Mouse (Mus musculus) heart, embryonic 13.5 days (tissue): ENCODE measurements at regions not wholly inside any gene's neighbourhood (a gene's known extent, or its start where the extent isn't known, plus 50 kb on each side); places are given as distances from the start of the nearest gene placed in this dataset.

ENCODE experiments used
- ATAC-seq: fragments of 200-750 bp; cut with Nextera tagmentation; 2 replicates; pipeline ENCODE4 v1.8.0; 2017; ENCODE audit warnings: moderate TSS enrichment; ENCODE audit not compliant: insufficient number of reproducible peaks, low FRiP score, low TSS enrichment; ENCODE audit errors: extremely low read depth
- H3K27ac ChIP-seq: fragments of 300-500 bp; sonication (generic); replicated peaks from 2 replicates; pipeline ENCODE4 v1.5.1; 2015; ENCODE audit warnings: moderate library complexity, mild to moderate bottlenecking, inconsistent platforms
- H3K27me3 ChIP-seq: fragments of 300-500 bp; sonication (generic); replicated peaks from 2 replicates; pipeline ENCODE4 v1.6.1; 2015; ENCODE audit warnings: mild to moderate bottlenecking, inconsistent platforms
- H3K36me3 ChIP-seq: fragments of 300-500 bp; sonication (generic); 2 replicates; pipeline ENCODE4 v1.6.1; 2015; ENCODE audit warnings: mild to moderate bottlenecking, inconsistent platforms
- H3K4me1 ChIP-seq: fragments of 300-500 bp; sonication (generic); 2 replicates; pipeline ENCODE4 v1.6.1; 2015; ENCODE audit warnings: inconsistent platforms
- H3K4me2 ChIP-seq: fragments of 300-500 bp; sonication (generic); 2 replicates; pipeline ENCODE4 v1.6.1; 2015; ENCODE audit warnings: inconsistent platforms, mild to moderate bottlenecking, moderate library complexity
- H3K4me3 ChIP-seq: fragments of 300-500 bp; sonication (generic); 2 replicates; pipeline ENCODE4 v1.5.1; 2015; ENCODE audit warnings: moderate library complexity, mild to moderate bottlenecking, inconsistent platforms
- H3K9ac ChIP-seq: fragments of 300-500 bp; sonication (generic); 2 replicates; pipeline ENCODE4 v1.6.1; 2015; ENCODE audit warnings: inconsistent platforms, mild to moderate bottlenecking, moderate library complexity
- H3K9me3 ChIP-seq: fragments of 300-500 bp; sonication (generic); 2 replicates; pipeline ENCODE4 v1.6.1; 2016; ENCODE audit warnings: inconsistent platforms
- WGBS: fragments of 180-500 bp; shearing (Covaris S2); methylation state at CpG from one replicate; pipeline ENCODE4 v1.1.7; 2015; ENCODE audit warnings: mixed read lengths; 5-methylcytosine and 5-hydroxymethylcytosine counted together

DNA sequence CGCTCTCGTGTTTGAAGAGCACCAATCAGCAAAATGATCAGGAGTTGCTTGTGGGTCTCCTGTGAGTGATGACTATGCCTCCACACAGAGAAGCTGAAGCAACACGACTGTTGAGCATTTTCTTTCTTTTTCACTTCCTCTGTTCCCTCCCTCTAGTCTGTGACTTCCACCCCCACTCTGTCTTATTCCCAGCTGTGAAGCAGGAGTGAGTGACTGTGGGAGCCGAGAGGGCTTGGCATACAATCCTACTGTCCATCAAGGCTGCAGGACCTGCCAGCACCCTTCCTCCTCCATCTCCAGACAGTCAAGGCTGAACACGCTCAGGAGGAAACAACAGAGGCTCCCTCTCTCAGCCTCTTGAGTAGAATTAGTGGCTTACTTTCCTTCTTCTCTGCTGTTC lies 401.3 kb downstream of the Plcl1 start:
- Histone ChIP-seq H3K4me3 (no peak overlapping the region), H3K4me2 (no peak overlapping the region), H3K27ac (no peak overlapping the region; the same call in 1 of the 2 replicates), H3K4me1 (peaks cover 9% of the 10 kb centered on the region; the same call in 1 of the 2 replicates), H3K27me3 (no peaks in the 10 kb centered on the region), H3K9me3 (no peaks in the 10 kb centered on the region), H3K9ac (no peak overlapping the region), H3K36me3 (no peaks in the 10 kb centered on the region)
- 43% methylated on average over 5 of the region's 5 CpGs for WGBS
- ATAC-seq = no peak

DNA sequence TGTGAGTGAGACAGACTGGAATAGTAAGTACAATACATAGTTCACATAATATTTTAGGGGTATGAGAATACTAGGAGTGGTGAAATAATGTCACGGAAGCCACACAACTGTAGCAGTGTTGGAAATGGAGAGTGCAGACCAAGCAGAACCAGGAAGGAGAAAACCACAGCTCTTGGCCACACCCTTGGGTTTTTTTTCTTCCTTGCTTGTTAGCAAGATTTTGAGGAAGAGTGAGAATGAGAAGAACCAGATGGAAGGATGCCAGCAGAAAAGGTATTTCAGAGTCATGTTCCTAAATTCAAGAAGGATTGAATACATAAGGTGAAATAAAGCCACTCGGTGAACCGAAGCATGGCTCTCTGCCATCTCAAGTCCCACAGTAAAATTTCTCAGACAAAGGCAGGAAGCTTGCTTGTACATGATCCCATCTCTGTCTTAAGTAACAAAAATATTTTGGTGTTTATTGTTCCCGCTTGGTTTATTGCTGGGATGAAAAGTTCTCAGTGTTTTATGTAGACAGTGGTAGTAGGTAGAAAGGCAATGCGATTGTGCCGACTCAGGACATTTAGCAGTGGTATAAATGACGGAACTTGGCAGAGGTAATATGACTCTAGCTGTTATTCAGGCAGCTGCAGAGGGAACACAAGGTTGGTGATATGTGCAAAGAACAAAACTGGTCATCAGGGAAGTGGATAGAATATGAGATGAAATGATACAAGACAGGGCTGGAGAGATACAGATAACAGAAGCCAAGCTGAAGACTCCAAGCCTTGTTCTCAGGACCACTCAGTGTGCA lies 403.2 kb downstream of the Plcl1 start:
- no peak overlapping the region for H3K9ac ChIP-seq
- H3K27ac ChIP-seq = no peak overlapping the region
- WGBS = 73% methylated on average over 7 of the region's 7 CpGs
- ATAC-seq = no peak
- H3K27me3 ChIP-seq = no peaks in the 10 kb centered on the region
- peaks cover 9% of the 10 kb centered on the region; the same call in 1 of the 2 replicates for H3K4me1 ChIP-seq
- H3K9me3 ChIP-seq = no peaks in the 10 kb centered on the region
- no peak overlapping the region for H3K4me2 ChIP-seq
- H3K36me3 ChIP-seq = no peaks in the 10 kb centered on the region
- no peak overlapping the region for H3K4me3 ChIP-seq

DNA sequence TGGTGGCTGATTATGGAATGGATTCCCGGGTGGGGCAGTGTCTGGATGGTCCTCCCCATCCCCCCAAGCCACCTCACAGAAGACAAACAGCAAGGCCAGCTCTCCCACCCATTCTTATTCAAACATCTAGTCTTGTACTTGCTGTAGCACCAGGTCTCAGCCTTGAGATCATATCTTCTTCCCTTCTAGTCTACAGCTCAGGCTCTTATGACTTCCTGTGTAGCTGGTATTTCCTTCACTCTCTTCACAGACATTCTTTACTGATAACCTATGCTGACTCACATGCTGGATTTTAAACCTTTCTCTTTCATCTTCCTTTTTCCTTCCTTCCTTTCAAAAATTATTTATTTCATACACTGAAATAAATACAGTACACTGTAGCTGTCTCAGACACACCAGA lies 406.8 kb downstream of the Plcl1 start:
- H3K9ac ChIP-seq = no peak overlapping the region
- no peak for ATAC-seq
- 84% methylated on average over 1 of the region's 1 CpGs for WGBS

GRCm38 (mm10) chr1:55820866-55821500 lies 415.3 kb downstream of the Plcl1 start:
- H3K4me2 ChIP-seq = no peak overlapping the region
- WGBS = 82% methylated on average over 3 of the region's 3 CpGs
- no peak for ATAC-seq

More for the DNA sequence above, 406.8 kb downstream of the Plcl1 start:
- no peaks in the 10 kb centered on the region for H3K27me3 ChIP-seq
- H3K36me3 ChIP-seq = no peaks in the 10 kb centered on the region
- H3K4me2 ChIP-seq = no peak overlapping the region
- H3K9me3 ChIP-seq = no peaks in the 10 kb centered on the region
- no peak overlapping the region for H3K4me3 ChIP-seq
- H3K27ac ChIP-seq = no peak overlapping the region
- 0 out of 2 replicates have a peak, but pooled peaks cover 2% of the 10 kb centered on the region for H3K4me1 ChIP-seq

DNA sequence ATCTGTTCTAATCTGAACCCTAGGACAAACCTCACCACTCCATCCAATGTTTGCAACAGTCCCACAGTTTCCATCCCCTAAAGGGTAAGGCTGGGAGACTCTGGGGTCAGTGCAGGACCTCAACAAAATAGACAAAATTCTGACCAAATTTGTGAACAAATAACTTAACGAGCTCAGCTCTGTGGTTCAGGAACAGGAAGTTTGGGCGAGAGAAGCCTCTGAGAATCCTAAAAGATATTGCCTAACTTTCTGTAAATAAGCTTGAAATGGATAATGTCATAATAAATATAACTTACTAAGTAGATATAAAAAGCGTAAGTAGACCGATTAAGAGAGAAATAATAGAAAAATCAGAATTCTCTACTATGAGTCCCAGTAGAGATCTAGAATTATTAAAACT lies 416.9 kb downstream of the Plcl1 start:
- H3K4me1 ChIP-seq = no peaks in the 10 kb centered on the region
- H3K27ac ChIP-seq = no peak overlapping the region
- ATAC-seq = no peak
- H3K9me3 ChIP-seq = no peaks in the 10 kb centered on the region
- H3K4me2 ChIP-seq = no peak overlapping the region
- WGBS = 81% methylated on average over 4 of the region's 4 CpGs
- H3K9ac ChIP-seq = no peak overlapping the region
- no peak overlapping the region for H3K4me3 ChIP-seq
- no peaks in the 10 kb centered on the region for H3K36me3 ChIP-seq
- no peaks in the 10 kb centered on the region for H3K27me3 ChIP-seq

More at GRCm38 (mm10) chr1:55820866-55821500, 415.3 kb downstream of the Plcl1 start:
- Histone ChIP-seq H3K4me3 (no peak overlapping the region), H3K9ac (no peak overlapping the region), H3K9me3 (no peaks in the 10 kb centered on the region), H3K36me3 (no peaks in the 10 kb centered on the region), H3K27me3 (no peaks in the 10 kb centered on the region), H3K27ac (no peak overlapping the region), H3K4me1 (no peaks in the 10 kb centered on the region)

GRCm38 (mm10) chr1:55827191-55827590 lies 421.5 kb downstream of the Plcl1 start:
- H3K9ac ChIP-seq = no peak overlapping the region
- H3K36me3 ChIP-seq = no peaks in the 10 kb centered on the region
- no peaks in the 10 kb centered on the region for H3K9me3 ChIP-seq
- ATAC-seq = no peak
- H3K4me2 ChIP-seq = no peak overlapping the region
- H3K27me3 ChIP-seq = no peaks in the 10 kb centered on the region
- H3K4me1 ChIP-seq = no peaks in the 10 kb centered on the region
- H3K4me3 ChIP-seq = no peak overlapping the region
- H3K27ac ChIP-seq = no peak overlapping the region

DNA sequence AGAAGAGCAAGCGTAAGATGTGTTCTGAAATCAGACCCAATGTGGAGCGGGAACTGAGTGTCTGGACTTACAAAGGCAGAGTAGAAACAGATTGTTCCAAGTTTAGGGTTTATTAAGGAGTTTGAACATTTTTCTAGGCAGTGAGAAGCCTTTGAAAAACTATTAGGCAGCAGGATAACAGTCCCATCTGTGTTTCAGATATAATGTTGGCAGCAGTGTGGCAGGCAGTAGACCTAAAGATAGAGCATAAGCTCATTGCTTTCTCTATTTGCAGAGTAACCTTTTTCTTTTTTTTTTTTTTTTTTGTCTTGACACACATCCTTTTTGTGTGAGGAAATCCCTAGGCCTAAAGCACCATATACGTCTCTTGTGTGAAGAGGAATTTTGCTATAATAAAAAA lies 429.6 kb downstream of the Plcl1 start:
- ATAC-seq = no peak
- 80% methylated on average over 3 of the region's 3 CpGs for WGBS
- Histone ChIP-seq H3K4me2 (no peak overlapping the region), H3K9me3 (no peaks in the 10 kb centered on the region), H3K27ac (no peak overlapping the region), H3K27me3 (no peaks in the 10 kb centered on the region), H3K4me1 (no peaks in the 10 kb centered on the region), H3K4me3 (no peak overlapping the region), H3K9ac (no peak overlapping the region), H3K36me3 (no peaks in the 10 kb centered on the region)

- no peaks in the 10 kb centered on the region for H3K4me1 ChIP-seq
- 73% methylated on average over 2 of the region's 2 CpGs for whole genome bisulfite sequencing
- no peaks in the 10 kb centered on the region for H3K36me3 ChIP-seq
- H3K9ac ChIP-seq = no peak overlapping the region
- H3K4me3 ChIP-seq = no peak overlapping the region
- no peaks in the 10 kb centered on the region for H3K9me3 ChIP-seq
- no peak for ATAC-seq
- H3K27ac ChIP-seq = no peak overlapping the region
- no peak overlapping the region for H3K4me2 ChIP-seq
- H3K27me3 ChIP-seq = no peaks in the 10 kb centered on the region
Observed at GRCm38 (mm10) chr1:55836750-55837149, 431.0 kb downstream of the Plcl1 start.

DNA sequence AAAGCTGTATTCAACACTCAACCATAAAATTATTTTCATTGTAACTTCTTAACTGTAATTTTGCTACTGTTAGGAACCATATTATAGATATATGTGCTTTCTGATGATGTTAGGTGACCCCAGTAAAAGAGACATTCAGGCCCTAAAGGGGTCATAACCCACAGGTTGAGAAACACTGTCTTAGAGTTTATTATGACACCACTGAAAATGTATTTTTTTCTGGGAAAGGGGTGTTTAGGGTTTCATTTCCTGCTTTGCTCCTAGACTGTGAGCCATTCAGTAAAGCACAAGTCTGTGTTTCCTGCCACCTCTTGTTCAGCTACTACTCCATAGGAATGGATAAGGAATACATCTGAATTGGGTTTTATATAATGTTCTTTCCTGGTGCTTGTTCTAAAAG lies 431.6 kb downstream of the Plcl1 start:
- no peaks in the 10 kb centered on the region for H3K9me3 ChIP-seq

GRCm38 (mm10) chr1:55838168-55838567 lies 432.4 kb downstream of the Plcl1 start:
- Histone ChIP-seq H3K4me3 (no peak overlapping the region), H3K27ac (no peak overlapping the region), H3K27me3 (no peaks in the 10 kb centered on the region), H3K9me3 (no peaks in the 10 kb centered on the region), H3K36me3 (no peaks in the 10 kb centered on the region), H3K4me1 (no peaks in the 10 kb centered on the region), H3K9ac (no peak overlapping the region), H3K4me2 (no peak overlapping the region)
- 4% methylated on average over 2 of the region's 2 CpGs for WGBS
- ATAC-seq = no peak

More for the DNA sequence above, 431.6 kb downstream of the Plcl1 start:
- Histone ChIP-seq H3K27me3 (no peaks in the 10 kb centered on the region), H3K27ac (no peak overlapping the region), H3K36me3 (no peaks in the 10 kb centered on the region), H3K4me1 (no peaks in the 10 kb centered on the region), H3K4me3 (no peak overlapping the region), H3K4me2 (no peak overlapping the region), H3K9ac (no peak overlapping the region)
- ATAC-seq = no peak

DNA sequence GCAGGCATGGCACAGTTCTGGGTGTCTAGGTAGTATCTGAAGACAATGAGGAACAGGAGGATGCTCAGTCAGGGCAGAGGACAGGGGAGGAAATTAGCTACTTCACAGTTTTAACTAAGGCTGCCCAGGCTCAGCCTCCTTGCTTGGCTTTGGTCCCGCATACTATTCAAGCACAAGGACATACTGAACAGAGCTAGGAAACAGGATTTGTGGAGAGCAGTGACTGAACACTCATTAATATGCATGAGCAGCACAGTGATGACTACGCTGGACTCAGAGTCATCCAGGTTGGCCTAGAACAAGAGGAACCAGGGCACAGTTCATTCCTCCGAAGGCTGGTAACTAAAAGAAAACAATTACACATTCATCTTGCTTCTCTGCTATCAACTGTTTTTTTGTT lies 443.1 kb downstream of the Plcl1 start:
- no peak for ATAC-seq
- H3K9me3 ChIP-seq = no peaks in the 10 kb centered on the region
- H3K9ac ChIP-seq = no peak overlapping the region
- H3K27me3 ChIP-seq = no peaks in the 10 kb centered on the region
- H3K36me3 ChIP-seq = no peaks in the 10 kb centered on the region
- no peak overlapping the region for H3K4me2 ChIP-seq
- H3K4me3 ChIP-seq = no peak overlapping the region
- H3K4me1 ChIP-seq = no peaks in the 10 kb centered on the region
- H3K27ac ChIP-seq = no peak overlapping the region
- WGBS = 77% methylated on average over 3 of the region's 3 CpGs

DNA sequence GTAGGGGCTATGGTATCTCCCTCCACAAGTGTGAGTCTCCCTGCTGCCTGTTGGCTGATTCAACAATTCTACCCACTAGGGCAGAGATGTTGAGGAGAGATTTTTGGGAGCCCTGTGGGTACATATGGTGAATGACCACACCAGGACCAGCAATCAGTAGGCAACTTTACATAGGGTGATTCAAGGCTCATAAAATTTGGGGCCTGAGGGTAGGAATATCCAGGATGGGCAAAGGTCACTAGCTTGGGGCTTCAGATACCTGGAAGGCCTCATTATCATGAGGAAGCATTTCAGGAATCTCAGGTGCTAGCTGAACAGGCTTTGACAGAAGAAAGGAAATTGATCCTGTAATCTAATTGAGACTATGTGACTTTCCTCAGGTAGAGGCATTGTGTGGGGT lies 446.6 kb downstream of the Plcl1 start:
- no peak overlapping the region for H3K4me3 ChIP-seq
- H3K9ac ChIP-seq = no peak overlapping the region
- ATAC-seq = no peak
- H3K4me1 ChIP-seq = no peaks in the 10 kb centered on the region
- no peaks in the 10 kb centered on the region for H3K27me3 ChIP-seq
- 0 out of 2 replicates have a peak, but pooled peaks cover 2% of the 10 kb centered on the region for H3K9me3 ChIP-seq
- no peak overlapping the region for H3K27ac ChIP-seq
- H3K36me3 ChIP-seq = no peaks in the 10 kb centered on the region
- no peak overlapping the region for H3K4me2 ChIP-seq
